Mouse (Mus musculus) cerebellum, postnatal 25 days (tissue): ENCODE data around the gene Rpl19.

ENCODE experiments used
- DNase-seq, 2 experiments: peaks; one replicate each; pipeline ENCODE4 v3.0.0; 2021; ENCODE audit warnings: mixed read lengths in 2 of 2

Rpl19 gene

DNA sequence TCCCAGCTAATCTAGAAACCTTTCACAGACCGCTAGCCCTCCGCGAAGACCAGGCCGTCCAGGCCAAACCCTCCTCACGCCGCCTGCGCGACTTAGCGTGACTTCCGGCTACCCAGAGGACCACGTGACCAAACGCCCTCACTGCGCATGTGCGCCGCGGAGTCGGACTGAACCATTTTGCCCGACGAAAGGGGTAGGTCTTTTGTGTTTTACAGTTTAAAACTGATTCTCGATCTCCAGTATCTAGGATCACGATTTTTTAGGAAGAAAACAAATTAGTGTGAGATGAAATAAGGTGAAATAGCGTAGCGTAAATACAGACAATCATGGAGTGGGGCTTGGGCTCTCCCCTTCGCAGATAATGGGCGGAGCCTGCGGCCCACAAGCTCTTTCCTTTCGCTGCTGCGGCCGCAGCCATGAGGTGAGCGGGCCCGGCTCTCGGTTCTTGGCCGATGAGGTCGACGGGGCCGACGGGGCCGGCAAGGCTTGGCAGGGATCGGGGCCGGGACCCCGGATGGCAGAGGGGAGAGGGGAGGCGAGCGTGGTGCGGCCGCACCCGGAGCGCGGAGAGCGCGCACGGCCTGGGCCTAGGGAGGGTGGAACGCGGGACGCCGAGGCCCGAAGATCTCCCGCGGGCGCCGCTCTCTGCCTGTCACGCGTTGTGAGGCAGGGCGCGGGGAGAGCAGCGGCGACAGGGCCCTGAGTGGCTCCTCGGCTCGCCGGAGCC, at the start of gene Rpl19:
Rpl19 (plus strand) TSS at position 141 of the 727 bp plus-strand sequence.
- peak; percentile 95 to 96 for DNase-seq

DNA sequence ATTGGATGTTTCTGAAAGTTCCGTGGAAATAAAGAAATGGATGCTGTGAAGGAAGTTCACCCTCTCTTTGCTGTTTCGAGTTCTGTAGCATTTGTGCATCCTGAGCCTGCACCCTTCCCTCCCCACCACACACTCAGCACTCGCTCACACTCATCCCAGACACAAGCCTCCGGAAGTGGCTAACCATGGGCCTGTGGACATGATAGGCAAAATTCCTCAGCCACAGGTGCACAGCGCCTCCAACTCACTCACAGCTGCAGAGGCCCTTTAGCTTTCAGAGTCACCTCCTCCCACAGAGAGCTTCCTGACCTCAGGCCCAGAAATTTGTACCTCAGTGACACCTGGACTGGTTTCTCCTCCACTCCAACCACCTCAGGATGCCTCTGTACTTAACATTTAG, 48.7 kb upstream of the Rpl19 start:
- DNase-seq: no peak

DNA sequence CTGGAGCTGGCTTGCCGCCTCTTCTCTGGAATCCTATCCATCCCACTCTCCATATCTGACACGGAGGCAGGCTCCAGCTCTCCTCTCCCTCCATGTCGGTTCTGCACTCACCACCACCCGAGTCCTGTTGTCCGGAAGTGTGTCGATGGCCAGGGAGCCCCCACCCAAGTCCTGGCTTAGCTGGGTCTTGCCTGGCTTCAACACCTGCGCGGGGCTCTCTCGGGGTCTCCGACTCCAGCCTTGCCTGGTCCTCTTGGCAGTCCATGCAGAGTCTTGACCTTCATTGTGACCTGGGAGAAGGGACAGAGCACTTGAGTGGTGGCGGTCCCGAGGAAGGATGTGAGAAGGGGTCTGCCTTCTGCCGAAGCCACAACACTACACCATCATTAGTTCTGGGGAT, 48.1 kb upstream of the Rpl19 start:
- DNase-seq: no peak

DNA sequence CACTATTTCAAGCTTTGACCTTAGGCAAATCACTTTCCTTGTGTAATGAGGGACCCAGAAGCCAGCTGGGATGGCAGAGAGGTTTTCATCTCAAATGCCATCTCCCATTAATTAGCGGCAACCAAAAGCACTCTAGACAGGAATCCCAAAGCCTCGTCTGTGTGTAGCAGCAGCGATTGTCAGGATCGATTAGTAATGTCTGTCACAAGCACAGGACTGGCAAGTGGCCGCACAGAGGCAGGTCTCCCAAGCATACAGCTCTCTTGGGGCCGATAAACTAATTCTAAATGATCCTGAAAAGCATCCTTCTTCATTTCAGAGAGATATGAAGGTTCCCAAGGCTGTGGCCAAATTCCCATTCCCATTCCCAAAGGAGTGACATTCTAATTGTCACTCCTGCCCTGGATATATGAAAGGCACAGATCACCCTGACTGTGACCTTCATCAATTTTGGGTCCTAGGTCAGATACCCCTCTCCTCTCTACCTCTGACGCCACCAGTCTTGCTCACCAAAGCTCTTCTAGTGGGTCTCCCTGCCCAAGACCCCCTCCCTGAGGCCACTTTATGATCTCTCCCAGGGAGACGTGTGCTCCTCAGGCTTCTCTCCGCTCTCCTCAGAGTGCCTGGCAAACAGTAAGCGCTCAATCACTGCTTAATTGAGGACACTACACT, 46.5 kb upstream of the Rpl19 start:
- no peak for DNase-seq

DNA sequence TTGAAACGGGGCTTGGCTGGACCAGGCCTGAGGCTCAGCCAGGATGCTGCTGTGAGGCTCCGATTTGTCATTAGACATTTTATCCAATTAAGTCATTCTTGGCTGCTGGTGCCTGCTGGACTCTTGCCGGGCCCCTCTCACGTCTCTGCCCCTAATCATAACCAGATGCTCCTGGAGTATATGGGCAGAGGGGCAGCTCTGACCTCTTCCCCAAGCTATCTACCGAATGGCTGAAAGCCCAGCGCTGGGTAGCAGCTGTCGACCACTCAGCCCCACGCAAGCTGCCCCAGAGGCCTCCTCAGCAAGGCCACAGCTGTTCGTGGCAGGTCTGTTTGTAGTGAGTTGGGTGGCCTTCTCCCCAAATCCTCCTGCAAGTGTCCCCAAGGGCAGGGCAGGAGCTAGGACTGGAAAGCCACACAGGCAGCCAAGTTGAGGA, 46.0 kb upstream of the Rpl19 start:
- no peak for DNase-seq

DNA sequence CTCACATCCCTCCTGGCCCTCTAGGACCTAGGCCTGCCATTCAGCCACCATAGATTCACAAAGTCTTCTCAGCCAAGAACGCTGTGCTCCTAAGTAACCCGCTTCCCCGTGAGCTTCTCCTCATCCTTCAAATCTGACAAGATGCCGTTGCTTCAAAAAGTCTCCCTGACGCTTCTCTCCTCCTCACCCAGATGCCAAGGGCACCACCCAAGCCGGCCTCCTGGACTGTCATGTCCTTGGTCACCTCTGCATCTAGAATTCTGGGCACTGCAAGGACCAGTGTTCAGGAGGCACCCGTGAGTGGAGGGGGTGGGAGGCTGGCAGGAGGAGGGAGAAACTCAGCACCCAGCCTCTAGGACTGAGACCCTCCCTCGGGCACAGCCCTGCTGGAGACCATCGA, 43.8 kb upstream of the Rpl19 start:
- no peak for DNase-seq

DNA sequence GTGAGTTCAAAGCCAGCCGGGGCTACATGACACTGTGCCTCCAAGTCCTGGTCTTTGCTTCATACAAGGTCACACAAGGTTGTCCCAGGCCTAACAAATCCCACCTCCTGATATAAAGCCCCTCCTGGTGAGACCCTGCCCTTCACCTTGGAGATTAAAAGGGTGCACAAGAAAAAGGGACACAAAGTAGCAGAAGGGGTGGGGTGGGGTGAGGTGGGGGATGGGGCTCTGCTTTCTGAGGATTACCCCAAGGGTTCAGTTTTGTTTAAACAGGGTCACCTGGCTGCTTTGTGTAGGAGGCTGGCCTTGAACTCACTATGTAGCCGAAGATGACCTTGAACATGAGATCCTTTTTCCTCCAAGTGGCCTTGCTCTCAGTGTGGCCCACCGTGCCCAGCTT, 43.0 kb upstream of the Rpl19 start:
- DNase-seq: no peak

DNA sequence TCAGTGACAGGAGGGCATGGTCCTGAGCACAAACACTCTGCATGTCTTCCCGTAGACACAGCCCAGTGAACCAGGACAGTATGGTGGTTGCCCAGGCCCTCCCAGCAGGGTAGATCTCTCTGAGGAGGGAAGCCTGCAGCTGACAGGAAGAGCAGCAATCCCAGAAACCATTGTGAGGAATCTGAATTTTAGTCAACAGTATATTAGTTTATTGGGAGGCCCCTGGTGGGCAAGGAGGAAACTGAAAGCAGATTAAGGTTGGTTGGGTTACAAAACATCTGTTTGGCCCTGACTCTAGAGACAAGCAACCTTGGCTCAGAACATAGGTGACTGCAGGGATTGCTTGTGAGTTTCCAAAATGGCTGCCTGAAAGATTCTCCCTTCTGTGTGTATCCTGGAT, 42.5 kb upstream of the Rpl19 start:
- DNase-seq: no peak

DNA sequence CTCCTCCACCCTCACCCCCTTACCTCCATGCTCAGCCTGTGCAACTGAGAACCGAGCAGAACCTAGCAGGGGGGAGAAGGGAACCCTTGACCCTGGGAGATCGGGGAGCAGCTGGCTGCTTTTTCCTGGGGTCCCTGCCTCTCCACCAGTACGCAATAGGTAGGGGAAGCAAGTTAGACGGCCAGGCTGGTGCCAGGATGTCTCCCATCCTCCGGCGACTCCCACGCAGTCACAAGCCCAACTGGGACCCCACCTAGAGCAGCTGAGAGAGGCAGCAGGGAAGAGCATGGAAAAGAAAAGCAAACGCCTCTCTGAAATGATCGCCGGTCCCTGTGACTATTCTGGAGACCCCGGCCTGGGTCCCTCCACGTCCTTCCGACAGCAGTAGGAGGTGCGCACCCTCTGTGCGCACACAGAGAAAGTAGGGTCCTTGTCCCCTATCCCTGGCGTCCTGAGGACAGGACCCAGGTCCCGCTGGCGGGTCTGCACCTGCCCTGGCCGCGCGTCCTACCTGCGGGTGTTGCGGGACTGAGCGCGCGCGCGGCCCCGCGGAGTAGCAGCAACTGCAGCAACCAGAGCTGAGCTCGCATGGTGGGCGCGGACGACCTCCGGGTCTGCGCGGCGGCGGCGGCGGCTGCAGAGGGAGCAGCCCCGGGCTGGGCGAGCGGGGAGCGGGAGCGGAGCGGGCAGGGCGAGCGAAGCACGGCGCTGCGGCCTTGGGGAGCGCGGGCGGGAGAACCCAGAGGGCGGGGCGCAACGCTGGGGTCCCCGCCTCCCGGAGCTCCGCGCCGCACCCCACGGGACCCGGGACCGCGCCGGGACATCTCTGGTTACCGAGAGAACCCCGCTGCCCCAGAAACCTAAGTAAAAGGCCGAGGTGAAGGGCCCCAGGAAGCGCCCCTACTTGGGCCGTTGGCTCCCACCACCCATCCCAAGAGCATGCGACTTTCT, 40.5 kb upstream of the Rpl19 start, which contains the start of gene Plxdc1:
Plxdc1 (minus strand) TSS at position 718 of the 951 bp plus-strand sequence.
- peak; percentile 41 to 62 for DNase-seq

DNA sequence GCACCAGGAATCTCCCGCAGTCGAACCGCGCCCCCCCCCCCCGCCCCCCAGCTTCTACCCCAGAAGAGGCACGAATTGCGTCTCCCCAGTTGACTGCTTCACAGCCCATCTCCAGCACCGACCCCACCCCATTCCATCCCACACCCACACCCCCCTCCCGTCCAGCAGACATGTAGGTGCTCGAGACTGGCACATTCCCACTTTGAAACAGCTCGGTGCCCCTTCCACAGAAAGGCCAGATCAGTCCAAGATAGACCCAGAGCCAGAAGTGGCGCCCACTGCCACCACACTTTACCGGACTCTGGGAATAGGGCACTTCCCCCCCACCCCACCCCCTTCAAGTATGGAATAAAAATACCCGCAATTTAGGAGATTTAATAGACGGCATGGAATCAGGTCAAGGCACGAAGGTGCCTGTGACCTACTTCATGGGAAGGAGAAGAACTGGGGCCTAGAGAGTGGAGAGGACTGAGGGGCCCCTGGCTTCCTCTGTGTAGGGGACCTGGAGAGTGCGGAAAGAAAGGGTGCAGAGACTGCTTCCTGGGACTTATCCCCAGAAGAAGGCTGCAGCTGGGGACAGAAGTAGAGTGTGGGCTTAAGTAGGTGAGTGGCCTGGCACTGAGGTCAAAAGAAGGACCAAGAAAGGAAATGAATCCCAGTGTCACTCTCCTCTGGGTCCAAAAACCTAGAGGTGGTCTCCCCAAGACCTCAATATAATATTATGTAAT, 39.6 kb upstream of the Rpl19 start:
- no peak for DNase-seq

DNA sequence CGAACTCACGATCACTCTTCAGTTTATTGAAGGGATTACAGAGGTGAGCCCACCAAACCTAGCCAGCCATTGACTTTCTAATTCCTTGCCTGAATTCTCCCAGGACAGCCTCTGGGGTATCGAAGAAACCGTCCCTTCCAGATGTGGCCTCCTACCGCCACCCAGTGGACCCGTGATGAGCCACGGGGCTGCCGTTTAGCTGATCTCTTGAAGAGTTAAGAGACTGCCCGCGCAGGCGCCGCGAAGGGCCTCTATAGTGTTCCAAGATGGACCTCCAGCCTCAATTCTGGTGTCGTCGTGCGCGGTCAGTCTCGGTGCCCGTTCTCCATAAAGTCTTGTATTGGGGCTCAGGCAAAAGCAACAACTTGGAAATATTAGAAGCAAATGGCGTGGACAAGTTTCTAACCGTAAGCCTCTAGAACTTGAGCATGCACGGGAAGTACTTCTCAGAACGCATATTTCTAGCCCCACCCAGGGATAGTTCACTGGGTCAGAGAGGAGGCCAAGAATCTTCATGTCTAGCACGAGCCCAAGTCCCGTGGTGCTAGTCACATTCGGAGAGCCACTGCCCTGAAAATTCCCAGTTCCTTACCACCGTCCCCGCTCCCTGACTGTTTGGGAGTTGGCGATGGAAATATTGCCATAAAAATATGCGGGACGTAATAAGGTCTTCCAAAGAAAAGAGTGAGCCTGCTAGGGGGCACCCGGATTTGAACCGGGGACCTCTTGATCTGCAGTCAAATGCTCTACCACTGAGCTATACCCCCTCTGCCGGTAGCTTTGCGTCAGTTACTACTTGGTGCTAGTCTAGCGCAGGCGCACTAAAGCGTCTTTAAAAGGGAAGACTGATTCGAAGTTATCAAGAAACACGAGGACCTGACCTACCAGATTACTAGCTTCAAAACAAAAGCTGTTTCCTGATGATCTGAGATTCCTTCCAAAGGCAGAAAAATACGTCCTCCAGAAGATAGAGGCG, 38.7 kb upstream of the Rpl19 start:
- peak; percentile 95 to 98 for DNase-seq

DNA sequence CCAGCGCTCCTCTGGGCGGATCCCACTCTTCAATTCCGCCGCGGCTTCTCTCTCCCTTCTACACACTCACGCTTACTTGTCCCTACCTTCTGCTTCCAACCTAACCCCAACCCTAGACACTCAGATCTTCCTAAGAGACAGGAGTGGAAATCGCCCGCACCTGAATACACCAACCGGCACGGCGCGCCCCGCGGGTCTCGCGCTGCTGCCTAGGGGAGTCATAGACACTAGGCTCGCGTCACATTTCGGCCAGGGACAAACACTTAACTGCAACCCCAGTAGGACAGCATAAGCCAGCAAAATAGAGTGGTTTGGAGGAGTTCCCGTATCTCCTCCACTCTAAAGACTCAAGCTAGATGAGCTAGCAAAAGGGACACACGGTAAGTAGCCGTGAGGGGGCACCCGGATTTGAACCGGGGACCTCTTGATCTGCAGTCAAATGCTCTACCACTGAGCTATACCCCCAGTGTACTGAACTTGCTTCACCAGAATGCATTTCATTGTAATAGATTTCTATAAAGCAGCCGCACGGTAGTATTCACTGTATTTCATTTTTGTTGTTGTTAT, 37.9 kb upstream of the Rpl19 start:
- DNase-seq: peak; percentile 92 to 93

DNA sequence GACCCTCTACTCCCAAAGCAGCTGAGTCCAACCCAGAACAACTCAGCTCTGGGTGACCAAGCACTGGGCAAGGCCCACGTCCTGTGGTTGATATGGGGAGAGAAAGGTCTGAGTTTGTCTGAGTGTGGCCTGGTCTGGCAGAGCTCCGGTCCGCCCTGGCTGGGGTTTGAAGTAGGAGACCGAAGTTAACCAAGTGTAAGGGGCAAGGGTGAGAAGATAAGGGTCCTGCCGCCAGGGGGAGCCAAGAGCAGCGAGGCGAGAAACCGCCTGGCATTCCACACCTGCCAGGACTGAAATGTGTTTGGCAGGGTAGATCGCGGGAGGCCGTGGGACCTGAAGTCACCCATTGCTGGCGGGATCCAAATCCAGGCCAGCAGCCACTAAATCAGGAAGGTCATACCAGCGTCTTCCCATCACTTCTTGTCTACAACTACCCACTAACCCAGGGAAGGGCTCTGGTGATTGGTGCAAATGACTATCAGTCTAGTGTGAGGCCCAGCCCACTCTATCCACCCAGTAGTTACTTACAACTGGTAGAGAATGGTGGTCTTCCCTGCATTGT, 31.9 kb upstream of the Rpl19 start:
- DNase-seq: peak; percentile 79 to 86

DNA sequence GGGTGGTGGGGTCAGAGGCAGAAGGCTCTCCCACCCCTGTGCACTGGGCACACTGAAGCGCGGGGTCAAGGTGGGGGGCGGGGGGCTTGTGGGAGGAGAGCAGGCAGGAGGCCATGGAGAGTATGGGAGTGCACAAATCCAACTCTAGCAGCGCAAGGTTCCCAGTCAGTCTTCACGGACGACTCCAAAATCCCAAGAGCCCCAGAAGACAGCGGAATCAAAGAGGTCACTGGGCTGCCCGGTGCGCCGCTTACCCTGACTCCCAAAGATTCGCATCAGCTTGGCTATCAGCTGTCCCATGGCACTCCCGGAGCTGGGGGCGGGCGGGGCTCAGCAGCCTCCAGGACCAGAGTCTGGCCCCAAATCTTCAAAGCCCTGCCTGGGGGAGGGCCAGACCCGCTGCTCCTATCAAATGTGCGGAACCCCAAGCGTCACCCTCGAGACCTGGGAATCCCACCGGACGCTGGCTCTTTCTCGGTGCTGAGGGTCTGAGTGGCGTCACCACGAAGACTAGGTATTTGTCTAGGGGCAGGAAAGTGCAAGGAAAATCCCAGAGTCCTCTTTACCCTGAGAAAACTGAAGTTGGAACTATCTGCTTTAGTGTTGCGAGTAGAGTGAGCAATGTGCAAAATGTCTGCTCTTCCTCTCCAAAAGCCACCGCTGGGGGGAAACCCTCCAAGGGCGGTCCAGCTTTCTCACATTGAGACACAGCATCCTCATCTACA, 30.8 kb upstream of the Rpl19 start, which contains the start of gene Arl5c:
Arl5c (minus strand) TSS at position 618 of the 725 bp plus-strand sequence.
- peak; percentile 29 to 47 for DNase-seq

DNA sequence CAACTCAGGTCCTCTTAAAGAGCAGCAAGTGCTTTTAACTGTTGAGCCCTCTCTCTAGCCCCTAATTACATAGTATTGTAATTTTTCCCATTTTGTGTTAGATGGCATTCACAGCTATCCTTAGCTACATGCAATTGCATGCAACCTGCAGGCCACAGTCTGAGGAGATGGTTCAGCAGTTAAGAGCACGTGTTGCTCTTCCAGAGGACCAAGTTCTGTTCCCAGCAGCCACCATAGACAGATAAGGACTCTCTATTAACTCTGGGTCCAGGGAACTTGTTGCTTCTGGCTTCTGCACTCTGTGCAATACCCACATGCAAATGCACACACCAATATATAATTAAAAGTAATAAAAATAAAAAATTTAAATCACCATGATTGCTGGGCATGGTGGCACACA, 29.8 kb upstream of the Rpl19 start:
- DNase-seq: no peak

DNA sequence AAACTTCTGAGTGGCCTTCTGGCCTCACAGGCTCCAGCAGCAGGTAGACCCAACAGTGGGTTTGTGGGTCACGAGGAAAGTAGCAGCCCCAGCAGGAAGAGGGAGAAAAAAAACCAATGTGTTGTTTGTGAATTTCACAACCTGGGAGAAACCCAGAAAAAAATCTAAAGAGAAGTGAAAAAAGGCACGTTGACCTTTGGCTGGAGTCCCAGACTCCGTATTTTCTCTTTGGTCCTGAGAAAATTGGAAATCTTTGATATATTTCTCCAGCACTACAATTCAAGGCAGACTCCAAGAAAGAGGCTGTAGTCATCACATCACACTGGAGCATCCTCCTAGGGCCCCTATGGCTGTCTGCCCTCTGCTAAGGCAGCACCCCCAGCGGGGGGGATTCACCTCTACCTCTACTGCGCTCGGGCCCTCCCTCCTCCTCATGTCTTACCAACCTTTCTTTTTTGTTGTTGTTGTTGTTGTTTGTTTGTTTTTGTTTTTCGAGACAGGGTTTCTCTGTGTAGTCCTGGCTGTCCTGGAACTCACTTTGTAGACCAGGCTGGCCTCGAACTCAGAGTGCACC, 29.0 kb upstream of the Rpl19 start:
- DNase-seq: no peak

DNA sequence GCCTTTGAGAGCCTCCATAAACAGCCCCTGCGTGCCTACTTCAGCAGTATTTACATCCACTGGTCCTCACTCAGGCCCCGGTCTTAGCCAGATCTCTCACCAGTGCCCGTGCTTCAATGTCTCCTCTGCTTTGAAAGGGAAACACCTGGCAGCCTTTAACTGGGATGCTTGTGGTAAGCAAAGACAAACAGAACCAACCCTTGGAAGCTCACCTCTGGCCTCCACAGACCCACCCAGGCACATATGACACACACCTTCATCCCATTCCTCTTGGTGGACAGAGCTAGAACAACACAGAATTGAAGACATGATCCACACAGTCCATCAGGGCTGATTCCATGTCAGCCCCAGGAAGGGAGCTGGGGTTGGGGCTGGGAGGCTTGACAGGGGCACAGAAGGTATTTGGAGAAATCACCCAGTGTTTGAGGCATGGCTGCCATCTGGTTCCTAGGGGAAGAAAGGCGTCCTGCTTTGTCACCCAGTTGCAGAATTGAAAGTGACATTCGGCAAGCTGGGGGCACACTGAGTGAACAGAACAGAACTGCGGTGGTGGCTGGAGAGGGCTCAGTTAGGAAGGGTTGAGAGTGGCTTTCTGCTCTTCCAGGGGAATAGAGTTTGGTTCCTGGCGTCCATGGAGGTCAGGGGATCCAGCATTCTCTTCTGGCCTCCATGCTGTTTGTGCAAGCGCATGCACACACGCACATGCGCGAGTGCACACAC, 28.3 kb upstream of the Rpl19 start:
- DNase-seq: no peak

DNA sequence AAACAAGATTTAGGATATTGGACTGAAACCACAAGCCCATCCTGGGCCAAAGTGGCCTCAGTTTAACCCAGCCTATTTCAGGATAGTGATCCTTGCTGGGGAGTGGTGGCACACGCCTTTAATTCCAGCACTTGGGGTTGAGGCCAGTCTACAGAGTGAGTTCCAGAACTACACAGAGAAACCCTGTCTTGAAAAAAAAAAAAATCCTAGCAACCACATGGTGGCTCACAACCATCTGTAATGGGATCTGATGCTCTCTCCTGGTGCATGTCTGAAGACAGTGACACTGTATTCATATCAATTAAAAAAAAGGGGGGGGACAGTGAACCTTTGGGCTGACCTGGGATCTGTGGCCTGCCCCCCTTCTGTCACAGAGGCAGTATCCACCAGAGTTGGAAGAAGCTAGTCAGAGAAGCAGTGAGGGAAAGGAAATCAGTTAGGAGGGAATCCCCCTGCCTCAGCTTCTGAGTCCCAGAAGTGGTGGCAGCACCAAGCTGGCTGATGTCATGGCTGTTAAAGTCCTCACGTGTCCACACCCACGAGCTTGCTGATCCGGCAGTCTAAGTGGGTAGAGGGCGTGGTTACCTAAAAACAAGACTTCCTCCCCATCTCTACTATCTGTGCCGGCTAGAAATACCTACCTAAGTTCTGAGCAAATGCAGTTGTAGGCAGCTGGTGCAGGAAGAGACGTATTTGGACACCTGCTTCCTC, 27.5 kb upstream of the Rpl19 start:
- DNase-seq: no peak
